Mouse (Mus musculus) natural killer cell, adult 2 months (primary cell): Measurements from ENCODE around the gene Zfp955b.
"Not testable (repeated sequence)": the region's sequence is repeated elsewhere in the genome, so short reads cannot be mapped to it uniquely, and the experiment has no call there.

ENCODE experiments used
- DNase-seq, 2 experiments: peaks; one replicate each; pipeline ENCODE4 v3.0.0; 2022; ENCODE audit warnings: low spot score in 2 of 2

Zfp955b gene

DNA sequence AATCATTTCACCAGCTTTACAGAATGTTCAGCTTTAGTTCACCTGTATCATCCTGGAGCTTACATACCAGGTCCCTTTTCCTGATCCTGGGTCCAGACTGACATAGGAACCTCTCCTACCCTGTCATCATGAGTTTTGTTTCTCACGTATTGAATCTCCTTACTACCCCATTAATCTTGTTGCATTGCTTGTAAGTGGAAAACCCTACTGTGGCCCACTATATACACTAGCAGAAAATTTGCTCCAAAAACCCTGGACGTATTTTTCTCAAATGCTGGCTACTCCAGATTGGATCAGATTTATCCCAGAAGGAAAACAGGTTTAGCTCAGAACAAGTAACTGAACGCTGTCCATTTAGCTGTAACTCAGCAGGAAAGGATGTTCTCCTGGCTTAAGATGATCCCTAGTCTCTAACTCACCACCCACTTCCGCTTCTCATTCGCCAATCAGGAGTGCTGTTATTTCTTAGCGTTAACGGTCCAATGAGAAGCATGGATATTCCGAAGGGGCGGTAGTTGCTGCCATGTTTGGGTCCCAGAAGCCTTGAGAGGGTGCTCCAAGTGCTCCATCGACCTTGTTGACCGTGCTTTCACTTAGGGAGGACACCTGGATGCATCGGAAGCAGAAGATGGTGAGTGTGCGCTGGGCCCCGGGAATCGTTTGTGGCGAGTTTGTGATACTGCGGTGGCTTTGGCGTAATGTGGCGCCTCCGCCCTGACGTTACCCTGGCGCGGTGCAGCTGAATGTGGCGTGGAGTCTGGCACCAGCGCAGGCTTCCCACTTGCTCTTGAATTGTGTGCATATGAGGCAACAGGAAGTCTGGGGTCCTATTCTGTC is at the start of gene Zfp955b:
Zfp955b (plus strand) TSS at position 506 of the 837 bp plus-strand sequence.
- not testable (repeated sequence) for DNase-seq

- not testable (repeated sequence) for DNase-seq
Observed at GRCm38 (mm10) chr17:33254530-33255318, 34.6 kb upstream of the Zfp955b start, which contains the start of gene Zfp955a. Gene Zfp955a, minus strand, starts transcription at chr17:33255145.

GRCm38 (mm10) chr17:33255319-33255657 is 34.1 kb upstream of the Zfp955b start:
- DNase-seq: not testable (repeated sequence)

DNA sequence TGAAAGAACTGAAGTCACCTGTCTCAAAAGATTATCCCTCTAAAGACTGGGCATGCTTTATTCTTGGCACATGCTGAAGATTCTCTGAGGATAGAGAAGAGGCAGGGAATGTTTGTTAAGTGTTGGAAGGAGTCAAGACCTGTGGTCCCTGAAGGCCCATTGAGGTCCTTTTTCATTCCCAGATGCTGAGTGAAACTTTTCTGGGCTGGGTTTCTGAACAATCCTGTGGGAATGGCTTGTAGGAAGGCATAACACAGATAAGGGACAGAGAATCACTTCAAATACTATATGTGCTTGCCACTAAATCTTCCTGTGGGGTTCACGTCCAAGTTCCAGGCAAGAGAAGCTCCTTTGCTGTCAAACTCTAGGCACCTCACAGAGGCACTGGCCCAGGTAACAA is 25.0 kb upstream of the Zfp955b start, which contains the start of gene Olfr63:
Olfr63 (plus strand) TSS at position 301 of the 400 bp plus-strand sequence.
- DNase-seq: no peak

- no peak for DNase-seq
Observed at GRCm38 (mm10) chr17:33268907-33269306, 20.4 kb upstream of the Zfp955b start.

- not testable (repeated sequence) for DNase-seq
Observed at GRCm38 (mm10) chr17:33289876-33290149, 469 bp downstream of the Zfp955b start.

DNA sequence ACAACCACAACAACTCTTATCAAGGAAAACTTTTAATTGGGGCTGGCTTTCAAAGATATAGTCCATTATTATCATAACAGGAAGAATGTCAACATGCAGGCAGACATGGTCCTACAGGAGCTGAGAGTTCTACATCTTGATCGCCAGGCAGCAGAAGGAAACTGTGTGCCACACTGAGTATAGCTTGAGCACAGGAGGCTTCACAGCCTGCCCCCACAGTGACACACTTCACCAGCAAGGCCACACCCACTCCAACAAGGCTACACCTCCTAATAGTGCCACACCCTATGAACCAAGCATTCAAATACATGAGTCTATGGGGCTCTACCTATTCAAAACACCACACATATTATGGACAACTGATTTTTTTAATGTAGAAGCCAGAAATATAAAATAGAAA is 63.6 kb downstream of the Zfp955b start:
- no peak for DNase-seq
